Mouse (Mus musculus): Measurements from ENCODE around the gene Myom3. TPM values are rescaled to one million over a fixed set of nuclear protein-coding genes. Genes with fewer than 3 reads are reported as not detected.

The Myom3 gene
- polyA plus RNA-seq, 1 experiment from 2014 or later, result 1.0 TPM

DNA sequence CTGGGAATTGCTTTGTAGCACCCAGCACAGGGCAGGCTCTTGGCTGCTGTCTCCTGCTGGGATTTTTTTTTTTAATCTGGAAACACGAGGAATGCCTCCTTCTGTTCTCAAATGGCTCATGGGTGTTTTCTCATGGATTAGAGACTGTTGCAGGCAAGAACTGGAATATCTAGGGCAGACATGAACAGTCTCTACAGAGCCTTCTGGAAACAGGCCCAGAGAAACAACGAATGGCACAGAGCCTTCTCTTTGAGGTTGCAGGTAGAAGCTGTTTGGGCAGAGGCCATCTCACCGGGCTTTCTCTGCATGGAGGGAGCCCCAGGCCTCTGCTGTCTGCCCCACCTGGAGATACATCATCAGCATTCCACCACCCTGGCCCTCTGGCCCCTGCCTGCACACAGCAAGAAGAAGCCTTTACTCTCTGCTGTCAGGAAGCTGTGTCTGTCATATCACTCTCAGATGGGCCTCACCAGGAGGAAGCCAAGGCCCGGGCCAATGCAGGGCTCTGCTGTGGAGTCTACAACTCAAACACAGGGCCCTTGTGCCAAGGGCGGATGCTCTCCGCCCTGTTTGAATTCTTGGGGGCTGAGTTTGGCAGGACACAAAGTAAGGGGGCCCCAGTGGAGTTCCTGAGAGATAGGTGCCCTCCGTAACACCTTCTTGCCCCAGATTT lies 7.3 kb upstream of the Myom3 start:
- Histone ChIP-seq H3K27ac (ENCODE audit: low read length) (no peak overlapping the region), H3K4me3 (ENCODE audit: low read length) (no peak overlapping the region), H3K9ac (ENCODE audit: low read length) (no peak overlapping the region), H3K27me3 (ENCODE audit: control insufficient read depth, insufficient read depth, low read depth, low read length) (no peaks in the 10 kb centered on the region), H3K4me2 (ENCODE audit: low read depth, low read length) (no peak overlapping the region), H3K9me3 (ENCODE audit: control insufficient read depth, low read length) (peaks cover 5% of the 10 kb centered on the region), H3K36me3 (ENCODE audit: control insufficient read depth, insufficient read depth, low read length) (no peaks in the 10 kb centered on the region), H3K4me1 (replicated peaks; ENCODE audit: control insufficient read depth, insufficient read depth, low read length) (no peaks in the 10 kb centered on the region)
- WGBS, result 60% methylated on average over 7 of the region's 7 CpGs
- no peak for ATAC-seq (ENCODE audit: low read depth)

DNA sequence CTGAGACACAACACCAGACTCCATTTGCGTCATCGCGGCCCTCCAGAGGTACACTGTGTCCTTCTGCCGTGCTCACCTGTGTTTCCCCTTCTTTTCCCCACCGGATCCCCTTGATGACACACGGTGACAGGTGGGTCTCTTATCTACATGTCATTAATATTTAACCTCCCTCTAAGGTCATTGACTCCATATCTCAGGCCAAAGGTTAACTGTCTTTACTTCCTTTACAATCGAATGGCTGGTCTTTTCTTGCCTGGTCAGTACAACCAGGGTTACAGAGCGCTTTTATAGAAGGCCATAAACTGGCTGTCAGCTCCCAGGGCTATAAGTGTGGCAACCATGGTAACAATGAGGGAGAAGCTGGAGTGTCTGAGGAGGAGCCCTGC lies 6.7 kb upstream of the Myom3 start:
- H3K36me3 ChIP-seq (ENCODE audit: control insufficient read depth, insufficient read depth, low read length), result no peaks in the 10 kb centered on the region
- no peak for ATAC-seq (ENCODE audit: low read depth)
- H3K4me1 ChIP-seq (replicated peaks; ENCODE audit: control insufficient read depth, insufficient read depth, low read length), result no peaks in the 10 kb centered on the region
- 59% methylated on average over 8 of the region's 8 CpGs for WGBS
- peaks cover 5% of the 10 kb centered on the region for H3K9me3 ChIP-seq (ENCODE audit: control insufficient read depth, low read length)
- no peak overlapping the region for H3K4me3 ChIP-seq (ENCODE audit: low read length)
- no peaks in the 10 kb centered on the region for H3K27me3 ChIP-seq (ENCODE audit: control insufficient read depth, insufficient read depth, low read depth, low read length)
- H3K4me2 ChIP-seq (ENCODE audit: low read depth, low read length), result no peak overlapping the region
- H3K9ac ChIP-seq (ENCODE audit: low read length), result no peak overlapping the region
- H3K27ac ChIP-seq (ENCODE audit: low read length), result no peak overlapping the region

DNA sequence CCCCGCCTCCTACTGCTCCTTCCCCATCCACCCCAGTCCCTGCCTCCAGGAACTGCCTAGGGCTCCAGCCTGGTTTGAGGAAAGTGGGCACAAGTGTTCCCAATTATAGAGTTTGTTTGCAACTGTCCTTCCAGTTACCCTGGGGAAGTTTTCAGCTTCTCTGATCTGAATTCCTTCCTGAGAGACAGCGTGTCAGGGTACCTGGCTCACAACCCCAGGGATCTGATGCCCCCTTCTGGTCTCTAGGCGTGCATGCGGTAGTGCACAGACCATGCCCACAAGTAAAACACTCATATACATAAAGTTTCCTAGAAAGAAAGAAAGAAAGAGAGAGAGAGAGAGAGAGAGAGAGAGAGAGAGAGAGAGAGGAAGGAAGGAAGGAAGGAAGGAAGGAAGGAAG lies 1.2 kb upstream of the Myom3 start:
- Histone ChIP-seq H3K36me3 (ENCODE audit: control insufficient read depth, insufficient read depth, low read length) (no peaks in the 10 kb centered on the region), H3K4me1 (replicated peaks; ENCODE audit: control insufficient read depth, insufficient read depth, low read length) (no peaks in the 10 kb centered on the region), H3K9me3 (ENCODE audit: control insufficient read depth, low read length) (peaks cover 5% of the 10 kb centered on the region), H3K4me3 (ENCODE audit: low read length) (no peak overlapping the region), H3K9ac (ENCODE audit: low read length) (no peak overlapping the region), H3K27me3 (ENCODE audit: control insufficient read depth, insufficient read depth, low read depth, low read length) (no peaks in the 10 kb centered on the region), H3K4me2 (ENCODE audit: low read depth, low read length) (no peak overlapping the region), H3K27ac (ENCODE audit: low read length) (no peak overlapping the region)
- WGBS, result 34% methylated on average over 4 of the region's 4 CpGs
- ATAC-seq (ENCODE audit: low read depth), result no peak

DNA sequence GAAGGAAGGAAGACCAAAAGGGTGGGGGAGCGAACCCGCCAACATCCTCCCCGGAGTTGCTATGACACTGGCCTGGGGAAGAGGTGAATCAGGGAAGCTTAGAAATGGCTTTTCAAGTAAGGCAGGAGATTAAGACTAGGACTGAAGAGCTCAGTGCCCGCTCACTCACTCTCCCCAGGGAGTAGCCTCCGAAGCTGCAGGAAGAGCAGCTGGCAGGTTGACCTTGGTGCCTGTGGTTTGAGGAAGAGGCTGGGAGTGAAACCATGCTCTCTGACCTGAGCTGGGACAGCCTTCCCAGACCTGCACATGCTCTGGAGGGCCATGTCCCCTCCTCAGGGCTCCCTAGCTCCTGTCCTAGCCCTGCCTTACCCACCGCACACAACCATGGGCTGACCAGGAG lies 690 bp upstream of the Myom3 start:
- Histone ChIP-seq H3K9ac (ENCODE audit: low read length) (no peak overlapping the region), H3K9me3 (ENCODE audit: control insufficient read depth, low read length) (peaks cover 4% of the 10 kb centered on the region), H3K4me3 (ENCODE audit: low read length) (no peak overlapping the region), H3K27me3 (ENCODE audit: control insufficient read depth, insufficient read depth, low read depth, low read length) (no peaks in the 10 kb centered on the region), H3K36me3 (ENCODE audit: control insufficient read depth, insufficient read depth, low read length) (no peaks in the 10 kb centered on the region), H3K4me2 (ENCODE audit: low read depth, low read length) (no peak overlapping the region), H3K27ac (ENCODE audit: low read length) (no peak overlapping the region), H3K4me1 (replicated peaks; ENCODE audit: control insufficient read depth, insufficient read depth, low read length) (no peaks in the 10 kb centered on the region)
- 45% methylated on average over 6 of the region's 6 CpGs for whole genome bisulfite sequencing
- no peak for ATAC-seq (ENCODE audit: low read depth)

- no peak for ATAC-seq (ENCODE audit: low read depth)
- Histone ChIP-seq H3K9ac (ENCODE audit: low read length) (no peak overlapping the region), H3K27ac (ENCODE audit: low read length) (no peak overlapping the region), H3K36me3 (ENCODE audit: control insufficient read depth, insufficient read depth, low read length) (no peaks in the 10 kb centered on the region), H3K27me3 (ENCODE audit: control insufficient read depth, insufficient read depth, low read depth, low read length) (no peaks in the 10 kb centered on the region), H3K9me3 (ENCODE audit: control insufficient read depth, low read length) (no peaks in the 10 kb centered on the region), H3K4me2 (ENCODE audit: low read depth, low read length) (no peak overlapping the region), H3K4me1 (replicated peaks; ENCODE audit: control insufficient read depth, insufficient read depth, low read length) (no peaks in the 10 kb centered on the region), H3K4me3 (ENCODE audit: low read length) (no peak overlapping the region)
- WGBS, result 76% methylated on average over 8 of the region's 8 CpGs
These were observed 1.5 kb downstream of the Myom3 start for GRCm38 (mm10) chr4:135761048-135761447.

DNA sequence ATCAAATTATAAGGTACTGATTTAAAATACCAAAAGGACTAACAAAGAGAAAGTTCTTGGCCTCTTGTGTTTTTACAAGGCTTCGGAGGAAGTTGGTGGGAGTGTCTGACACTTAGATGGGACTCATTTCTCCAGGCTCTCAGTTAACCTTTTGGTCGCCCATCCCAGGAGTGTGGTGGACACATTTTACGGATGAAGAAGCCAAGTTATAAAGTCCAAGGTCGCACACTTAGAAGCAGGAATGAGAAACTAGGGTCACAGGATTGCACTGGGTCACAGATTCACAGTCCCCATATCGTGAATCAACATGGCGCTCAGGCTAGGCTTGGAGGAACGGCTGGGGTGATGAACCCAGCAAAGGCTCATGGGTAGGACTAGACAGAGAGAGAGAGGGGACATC lies 2.1 kb downstream of the Myom3 start:
- H3K36me3 ChIP-seq (ENCODE audit: control insufficient read depth, insufficient read depth, low read length), result no peaks in the 10 kb centered on the region
- 73% methylated on average over 7 of the region's 7 CpGs for WGBS
- no peak overlapping the region for H3K4me3 ChIP-seq (ENCODE audit: low read length)
- no peak overlapping the region for H3K4me2 ChIP-seq (ENCODE audit: low read depth, low read length)
- no peaks in the 10 kb centered on the region for H3K27me3 ChIP-seq (ENCODE audit: control insufficient read depth, insufficient read depth, low read depth, low read length)
- no peak overlapping the region for H3K9ac ChIP-seq (ENCODE audit: low read length)
- no peak for ATAC-seq (ENCODE audit: low read depth)
- no peaks in the 10 kb centered on the region for H3K4me1 ChIP-seq (replicated peaks; ENCODE audit: control insufficient read depth, insufficient read depth, low read length)
- H3K9me3 ChIP-seq (ENCODE audit: control insufficient read depth, low read length), result no peaks in the 10 kb centered on the region
- no peak overlapping the region for H3K27ac ChIP-seq (ENCODE audit: low read length)

- Histone ChIP-seq H3K36me3 (ENCODE audit: control insufficient read depth, insufficient read depth, low read length) (no peaks in the 10 kb centered on the region), H3K27me3 (ENCODE audit: control insufficient read depth, insufficient read depth, low read depth, low read length) (no peaks in the 10 kb centered on the region), H3K4me3 (ENCODE audit: low read length) (peak overlapping the region; percentile 30), H3K27ac (ENCODE audit: low read length) (no peak overlapping the region), H3K4me2 (ENCODE audit: low read depth, low read length) (peak overlapping the region; percentile 53), H3K4me1 (replicated peaks; ENCODE audit: control insufficient read depth, insufficient read depth, low read length) (no peaks in the 10 kb centered on the region), H3K9ac (ENCODE audit: low read length) (peak overlapping the region; percentile 33; the same call in 1 of the 2 replicates), H3K9me3 (ENCODE audit: control insufficient read depth, low read length) (no peaks in the 10 kb centered on the region)
- 7% methylated on average over 19 of the region's 19 CpGs for WGBS
- peak; percentile 88 for ATAC-seq (ENCODE audit: low read depth)
These were observed 2.9 kb downstream of the Myom3 start for GRCm38 (mm10) chr4:135762251-135762906.

GRCm38 (mm10) chr4:135764700-135765099 lies 5.2 kb downstream of the Myom3 start:
- ATAC-seq (ENCODE audit: low read depth), result no peak
- no peaks in the 10 kb centered on the region for H3K4me1 ChIP-seq (replicated peaks; ENCODE audit: control insufficient read depth, insufficient read depth, low read length)
- H3K9ac ChIP-seq (ENCODE audit: low read length), result no peak overlapping the region
- no peak overlapping the region for H3K27ac ChIP-seq (ENCODE audit: low read length)
- H3K27me3 ChIP-seq (ENCODE audit: control insufficient read depth, insufficient read depth, low read depth, low read length), result no peaks in the 10 kb centered on the region
- H3K4me2 ChIP-seq (ENCODE audit: low read depth, low read length), result no peak overlapping the region
- H3K4me3 ChIP-seq (ENCODE audit: low read length), result no peak overlapping the region
- WGBS, result 81% methylated on average over 13 of the region's 13 CpGs
- H3K36me3 ChIP-seq (ENCODE audit: control insufficient read depth, insufficient read depth, low read length), result no peaks in the 10 kb centered on the region
- H3K9me3 ChIP-seq (ENCODE audit: control insufficient read depth, low read length), result no peaks in the 10 kb centered on the region

DNA sequence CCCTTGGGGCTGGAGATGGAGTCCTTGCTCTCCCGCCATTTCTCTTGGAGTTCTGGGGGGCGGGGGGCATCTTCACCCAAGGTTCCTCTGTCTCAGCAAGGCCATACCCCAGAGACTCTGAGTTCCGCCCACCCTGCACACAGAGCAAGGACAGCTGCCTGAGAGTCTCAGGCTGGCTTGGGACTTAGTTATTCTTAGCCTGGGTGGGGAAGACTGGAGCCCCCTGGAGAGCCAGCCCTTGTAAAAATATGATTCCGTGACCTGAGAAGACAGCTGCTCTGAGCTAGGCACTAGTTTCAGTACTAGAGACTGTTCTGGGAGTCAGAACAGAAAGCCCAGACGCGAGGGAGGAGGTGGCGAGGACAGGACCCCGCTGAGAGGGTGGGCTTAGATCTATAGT lies 6.2 kb downstream of the Myom3 start:
- no peak for ATAC-seq (ENCODE audit: low read depth)
- Histone ChIP-seq H3K4me2 (ENCODE audit: low read depth, low read length) (no peak overlapping the region), H3K4me3 (ENCODE audit: low read length) (no peak overlapping the region), H3K27me3 (ENCODE audit: control insufficient read depth, insufficient read depth, low read depth, low read length) (no peaks in the 10 kb centered on the region), H3K36me3 (ENCODE audit: control insufficient read depth, insufficient read depth, low read length) (no peaks in the 10 kb centered on the region), H3K9me3 (ENCODE audit: control insufficient read depth, low read length) (no peaks in the 10 kb centered on the region), H3K9ac (ENCODE audit: low read length) (no peak overlapping the region), H3K4me1 (replicated peaks; ENCODE audit: control insufficient read depth, insufficient read depth, low read length) (no peaks in the 10 kb centered on the region), H3K27ac (ENCODE audit: low read length) (no peak overlapping the region)
- WGBS, result 62% methylated on average over 8 of the region's 8 CpGs
